Comparison of ENCODE assay signal across 36 mouse cellular contexts in genomic region chr7:144793296-144793695, GRCm38 (mm10). TPM values are rescaled to one million over a fixed set of nuclear protein-coding genes. Genes with fewer than 3 reads are reported as not detected.
DNase-seq lines count a peak whose midpoint lies in the region; ATAC-seq and TF ChIP-seq lines count a peak whose summit lies in the region.
"Had no signal": no experiment of that assay in that cellular context is flagged by ENCODE, and none has a peak within 500 bp of the region (broad histone marks: within the 10 kb centered on the region; RNA-seq: fewer than 3 reads in every experiment).

No protein-coding gene starts in this region.

- H3K9ac ChIP-seq in intestine, embryonic 16.5 days (ENCODE audit: low read depth, low read length): no peak overlapping the region
- no peak overlapping the region for H3K9ac ChIP-seq in stomach, embryonic 16.5 days (ENCODE audit: low read length)
- H3K9ac ChIP-seq: embryonic facial prominence, embryonic 13.5 days; forebrain, embryonic 12.5 days; hindbrain, embryonic 15.5 days; liver, embryonic 15.5 days; lung, embryonic 15.5 days; midbrain, embryonic 15.5 days; neural tube, embryonic 12.5 days had no signal

- H3K4me3 ChIP-seq in intestine, embryonic 16.5 days (ENCODE audit: low read length): no peak overlapping the region
- no peak overlapping the region for H3K4me3 ChIP-seq in stomach, embryonic 16.5 days (replicated peaks; ENCODE audit: low read length)
- H3K4me3 ChIP-seq in thymus, adult 2 months (ENCODE audit: control insufficient read depth, insufficient read depth, low read length): no peak overlapping the region
- H3K4me3 ChIP-seq: embryonic facial prominence, embryonic 13.5 days; erythroblast, embryonic 14.5 days; forebrain, embryonic 12.5 days; hindbrain, embryonic 15.5 days; limb, embryonic 10.5 days; liver, embryonic 15.5 days; lung, embryonic 15.5 days; midbrain, embryonic 15.5 days; neural tube, embryonic 12.5 days had no signal

- peak overlapping the region; percentile 45 for H3K27ac ChIP-seq in intestine, embryonic 16.5 days (ENCODE audit: low read length)
- no peak overlapping the region for H3K27ac ChIP-seq in stomach, embryonic 16.5 days (ENCODE audit: low read length)
- H3K27ac ChIP-seq in thymus, adult 2 months (ENCODE audit: control insufficient read depth, insufficient read depth, low read length): no peak overlapping the region
- H3K27ac ChIP-seq: embryonic facial prominence, embryonic 13.5 days; forebrain, embryonic 12.5 days; hindbrain, embryonic 15.5 days; limb, embryonic 10.5 days; liver, embryonic 15.5 days; lung, embryonic 15.5 days; midbrain, embryonic 15.5 days; neural tube, embryonic 12.5 days had no signal

- 61% methylated on average over 10 of the region's 10 CpGs for WGBS in intestine, embryonic 16.5 days
- 69% methylated on average over 10 of the region's 10 CpGs for WGBS in stomach, embryonic 16.5 days
- 86% methylated on average over 10 of the region's 10 CpGs for WGBS in thymus, adult 2 months

- no peaks in the 10 kb centered on the region for H3K9me3 ChIP-seq in intestine, embryonic 16.5 days (ENCODE audit: control insufficient read depth, low read length)
- H3K9me3 ChIP-seq in stomach, embryonic 16.5 days (replicated peaks; ENCODE audit: control insufficient read depth, low read length): no peaks in the 10 kb centered on the region
- H3K9me3 ChIP-seq: forebrain, embryonic 12.5 days; hindbrain, embryonic 15.5 days; limb, embryonic 10.5 days; liver, embryonic 15.5 days; lung, embryonic 15.5 days; midbrain, embryonic 15.5 days; neural tube, embryonic 12.5 days had no signal

- no peak overlapping the region for H3K4me2 ChIP-seq in intestine, embryonic 16.5 days (ENCODE audit: low read depth, low read length)
- H3K4me2 ChIP-seq in stomach, embryonic 16.5 days (ENCODE audit: low read depth, low read length): no peak overlapping the region
- H3K4me2 ChIP-seq: embryonic facial prominence, embryonic 13.5 days; forebrain, embryonic 12.5 days; heart, embryonic 11.5 days; hindbrain, embryonic 15.5 days; liver, embryonic 15.5 days; lung, embryonic 15.5 days; midbrain, embryonic 15.5 days; neural tube, embryonic 12.5 days had no signal

- no peak for TF ChIP-seq POLR2A in thymus, adult 2 months (IDR thresholded peaks at IDR 0.05; ENCODE audit: control insufficient read depth, extremely low read depth, insufficient read depth, low read length, poor library complexity)

- H3K36me3 ChIP-seq in intestine, embryonic 16.5 days (ENCODE audit: control insufficient read depth, insufficient read depth, low read length): no peaks in the 10 kb centered on the region
- H3K36me3 ChIP-seq in stomach, embryonic 16.5 days (ENCODE audit: control insufficient read depth, insufficient read depth, low read length): no peaks in the 10 kb centered on the region
- H3K36me3 ChIP-seq in thymus, adult 2 months (ENCODE audit: control insufficient read depth, insufficient read depth, low read length): no peaks in the 10 kb centered on the region
- H3K36me3 ChIP-seq: embryonic facial prominence, embryonic 13.5 days; forebrain, embryonic 12.5 days; hindbrain, embryonic 15.5 days; limb, embryonic 10.5 days; liver, embryonic 15.5 days; lung, embryonic 15.5 days; midbrain, embryonic 15.5 days; neural tube, embryonic 12.5 days had no signal

- DNase-seq in kidney, adult 8-10 months: peak; percentile 62 to 80
- DNase-seq in kidney, postnatal 10 days: peak; percentile 50
- no peak for DNase-seq in B cell, adult 2 months
- no peak for DNase-seq in thymus, adult 2 months
- DNase-seq in layer of hippocampus, postnatal 25 days (ENCODE audit: extremely low spot score in 1 of 2, low spot score in 1 of 2): no peak
- DNase-seq: adrenal gland, adult 8-10 months; cerebellum, adult 2 months; cerebellum, postnatal 36 days; embryo, embryonic 11 days; heart, adult 11 months; layer of hippocampus, adult 9-11 months; liver; lung, postnatal 36 days; right cerebral cortex, adult 18-20 months; thymus, postnatal 25 days had no signal

- no peaks in the 10 kb centered on the region for H3K27me3 ChIP-seq in intestine, embryonic 16.5 days (replicated peaks; ENCODE audit: control insufficient read depth, insufficient read depth, low read length)
- no peaks in the 10 kb centered on the region for H3K27me3 ChIP-seq in stomach, embryonic 16.5 days (ENCODE audit: control insufficient read depth, insufficient read depth, low read length)
- no peaks in the 10 kb centered on the region for H3K27me3 ChIP-seq in thymus, adult 2 months (ENCODE audit: control insufficient read depth, insufficient read depth, low read length)
- H3K27me3 ChIP-seq: hindbrain, embryonic 15.5 days; lung, embryonic 15.5 days; midbrain, embryonic 15.5 days; neural tube, embryonic 12.5 days had no signal

- H3K4me1 ChIP-seq in intestine, embryonic 16.5 days (ENCODE audit: control insufficient read depth, insufficient read depth, low read length): peaks cover 11% of the 10 kb centered on the region
- no peaks in the 10 kb centered on the region; the same call in 1 of the 2 replicates for H3K4me1 ChIP-seq in stomach, embryonic 16.5 days (ENCODE audit: control insufficient read depth, insufficient read depth, low read length)
- no peaks in the 10 kb centered on the region for H3K4me1 ChIP-seq in thymus, adult 2 months (replicated peaks; ENCODE audit: control insufficient read depth, insufficient read depth, low read length)
- H3K4me1 ChIP-seq: hindbrain, embryonic 15.5 days had no signal

- peak; percentile 57 for ATAC-seq in intestine, embryonic 16.5 days
- ATAC-seq in stomach, embryonic 16.5 days (ENCODE audit: insufficient read depth, low FRiP score): peak; percentile 51; the same call in 1 of the 2 replicates
- ATAC-seq: activated CD4-positive, CD25-positive, alpha-beta regulatory T cell, adult 4 months; midbrain, embryonic 15.5 days had no signal

- no peak for TF ChIP-seq CTCF in thymus, adult 2 months (IDR thresholded peaks at IDR 0.05; ENCODE audit: borderline replicate concordance, control insufficient read depth, extremely low read depth, insufficient read depth, low read length, poor library complexity)

RNA-seq across cellular contexts. Expression of gene Ano1, which starts 41.5 kb away (rescaled TPM):
- polyA plus RNA-seq in intestine, embryonic 16.5 days (2015; fragmentation: Nextera tagmentation; extraction: Ambion mirVana): 19.9 and 20.3 TPM in 2 replicates
- polyA plus RNA-seq in stomach, embryonic 16.5 days (2015; fragmentation: Nextera tagmentation; extraction: Ambion mirVana): 60.9 and 70.2 TPM in 2 replicates
- 2.8 and 3.7 TPM in 2 replicates for polyA plus RNA-seq in thymus, adult 2 months (2012; rRNA removed)
- total RNA-seq in layer of hippocampus, postnatal 25 days (2021): 1 to 10 TPM; 2.4 to 4.6 TPM

RNA-seq across cellular contexts. Expression of gene Fgf3, which starts 44.6 kb away (rescaled TPM):
- not detected in 2 replicates for polyA plus RNA-seq in intestine, embryonic 16.5 days (2015; fragmentation: Nextera tagmentation; extraction: Ambion mirVana)
- polyA plus RNA-seq in stomach, embryonic 16.5 days (2015; fragmentation: Nextera tagmentation; extraction: Ambion mirVana): not detected in 2 replicates
- 1.9 and 2.0 TPM in 2 replicates for polyA plus RNA-seq in thymus, adult 2 months (2012; rRNA removed)
- total RNA-seq in layer of hippocampus, postnatal 25 days (2021): not detected
- total RNA-seq: gastrocnemius, adult 8-10 months; MEL had no signal
- polyA plus RNA-seq: activated CD4-positive, CD25-positive, alpha-beta regulatory T cell, adult 4 months; C2C12; heart, postnatal 0 days; intestine, embryonic 14.5 days; lung, embryonic 15.5 days had no signal

RNA-seq across cellular contexts. Expression of gene Fgf4, which starts 53.9 kb away (rescaled TPM):
- not detected in 2 replicates for polyA plus RNA-seq in intestine, embryonic 16.5 days (2015; fragmentation: Nextera tagmentation; extraction: Ambion mirVana)
- polyA plus RNA-seq in stomach, embryonic 16.5 days (2015; fragmentation: Nextera tagmentation; extraction: Ambion mirVana): 0.08 TPM in 1 of 2 replicates, not detected in the other
- 0.15 and 0.19 TPM in 2 replicates for polyA plus RNA-seq in thymus, adult 2 months (2012; rRNA removed)
- total RNA-seq in layer of hippocampus, postnatal 25 days (2021): not detected
- total RNA-seq: adrenal gland, adult 8-10 months; gastrocnemius, adult 8-10 months; hematopoietic stem cell, adult 5-6 weeks; left cerebral cortex, adult 8-10 months; MEL had no signal
- polyA plus RNA-seq: activated CD4-positive, CD25-positive, alpha-beta regulatory T cell, adult 4 months; C2C12; cerebellum, adult 2 months; erythroblast, embryonic 14.5 days; forebrain, embryonic 12.5 days; frontal cortex, adult 2 months; heart, embryonic 11.5 days; heart, postnatal 0 days; hindbrain, embryonic 15.5 days; intestine, embryonic 14.5 days; liver, embryonic 15.5 days; lung, embryonic 15.5 days; midbrain, embryonic 15.5 days had no signal

Comparison
In these comparisons a context has a peak if more than half of its experiments do, and no peak if none do; other contexts are left out.
1. DNase-seq: peak in kidney, adult 8-10 months (2 of 2) and kidney, postnatal 10 days (single experiment); none in B cell, adult 2 months (0 of 2), thymus, adult 2 months (single experiment) and layer of hippocampus, postnatal 25 days (0 of 2).